Mouse (Mus musculus): ENCODE measurements at regions not wholly inside any gene's neighbourhood (a gene's known extent, or its start where the extent isn't known, plus 50 kb on each side); places are given as distances from the start of the nearest gene placed in this dataset.

DNA sequence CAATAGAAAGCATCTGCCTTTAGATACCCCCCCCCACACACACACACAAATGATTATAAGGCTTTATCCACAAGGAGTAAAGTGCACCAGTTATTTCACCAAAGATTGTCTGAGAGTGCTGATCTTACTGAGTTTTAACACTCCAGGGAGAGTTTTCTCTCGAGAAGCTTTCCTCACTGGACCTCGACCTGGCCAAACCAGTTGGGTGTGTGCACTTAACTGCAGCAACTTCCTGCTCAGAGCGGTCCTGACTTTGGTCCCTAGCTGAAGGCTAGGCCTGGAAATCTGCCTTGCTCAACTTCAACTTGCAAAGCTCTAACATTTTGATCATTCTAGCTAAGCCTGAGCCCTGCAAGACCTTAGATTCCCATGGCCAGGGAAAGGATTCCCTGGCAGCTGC lies 549.3 kb downstream of the Ankrd7 start:
- DNase-seq = no peak

DNA sequence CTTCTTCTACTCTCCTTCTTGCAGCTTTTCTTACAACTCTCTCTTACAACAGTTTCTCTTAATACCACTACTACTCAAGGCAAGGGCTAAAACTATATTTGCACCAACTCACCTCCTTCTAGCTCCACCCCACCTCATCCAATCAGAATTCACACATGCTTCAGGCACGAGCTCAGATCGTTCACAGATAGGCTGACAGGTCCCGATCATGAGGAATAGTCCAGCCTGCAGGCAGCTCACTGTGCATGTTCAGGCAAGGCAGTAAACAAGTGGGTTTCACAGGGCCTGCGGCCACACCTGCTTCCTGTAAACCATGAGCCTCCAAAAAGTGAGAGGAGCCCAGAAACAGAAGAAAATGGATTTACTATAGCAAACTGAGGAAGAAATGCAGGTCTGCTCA lies 590.9 kb downstream of the Ankrd7 start:
- DNase-seq = peak; percentile 55

Measured in heart, adult 11 months (tissue).